In the genomic region with DNA sequence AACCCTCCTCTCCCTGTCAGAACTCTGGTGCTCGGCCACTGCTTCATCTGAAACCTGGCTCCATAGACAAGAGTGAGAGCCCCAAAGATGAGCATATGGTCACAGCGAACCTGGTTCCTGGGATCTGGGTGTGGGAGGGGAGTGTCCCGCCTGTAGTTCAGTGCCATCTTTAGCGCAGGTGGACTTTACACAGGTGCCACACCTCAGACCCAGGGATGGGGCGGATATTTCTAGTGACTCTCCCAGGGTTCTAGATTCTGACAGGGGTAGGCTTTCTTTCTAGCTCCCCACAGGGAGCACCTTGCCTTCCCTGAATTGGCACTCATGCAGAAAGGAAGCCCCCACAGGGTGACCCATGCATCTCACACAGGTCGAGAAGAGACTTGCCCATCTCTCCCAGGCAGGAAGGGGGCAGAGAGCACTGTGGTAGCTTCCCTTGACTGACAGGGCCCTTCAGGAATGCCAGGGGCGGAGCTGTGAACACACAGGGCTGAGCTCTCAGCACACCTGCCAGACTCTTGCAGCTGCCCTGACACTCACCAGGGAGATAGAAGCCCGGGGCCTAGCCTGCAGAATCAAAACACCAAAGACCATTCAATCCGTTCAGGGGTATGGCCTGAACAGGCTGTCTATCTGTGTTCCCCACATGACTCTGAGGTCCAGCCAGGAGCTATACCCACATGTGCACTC, we compare ENCODE assay signal across 21 mouse cellular contexts. TPM values are rescaled to one million over a fixed set of nuclear protein-coding genes. Genes with fewer than 3 reads are reported as not detected.
DNase-seq lines count a peak whose midpoint lies in the region; ATAC-seq lines count a peak whose summit lies in the region.
"Had no signal": no experiment of that assay in that cellular context is flagged by ENCODE, and none has a peak within 500 bp of the region (broad histone marks: within the 10 kb centered on the region; RNA-seq: fewer than 3 reads in every experiment).

No protein-coding gene starts in this region.

- 0 out of 2 replicates have a peak, but pooled peaks cover 3% of the 10 kb centered on the region for H3K27me3 ChIP-seq in kidney, embryonic 14.5 days (ENCODE audit: control insufficient read depth, insufficient read depth, low read length)
- peaks cover 22% of the 10 kb centered on the region; the same call in 1 of the 2 replicates for H3K27me3 ChIP-seq in embryonic facial prominence, embryonic 13.5 days
- H3K27me3 ChIP-seq in midbrain, embryonic 10.5 days (ENCODE audit: low read depth, poor library complexity, severe bottlenecking), result peaks cover 84% of the 10 kb centered on the region
- H3K27me3 ChIP-seq: Patski had no signal

- no peak overlapping the region for H3K4me2 ChIP-seq in kidney, embryonic 14.5 days (replicated peaks; ENCODE audit: low read depth, low read length)
- H3K4me2 ChIP-seq in embryonic facial prominence, embryonic 13.5 days, result peak overlapping the region; percentile 80
- H3K4me2 ChIP-seq: heart, embryonic 11.5 days; hindbrain, embryonic 15.5 days; liver, embryonic 15.5 days; midbrain, embryonic 11.5 days had no signal

- 63% methylated on average over 9 of the region's 9 CpGs for WGBS in kidney, embryonic 14.5 days
- WGBS in embryonic facial prominence, embryonic 13.5 days, result 54% methylated on average over 9 of the region's 9 CpGs
- 62% methylated on average over 9 of the region's 9 CpGs for WGBS in midbrain, embryonic 10.5 days

- H3K27ac ChIP-seq in kidney, embryonic 14.5 days (ENCODE audit: low read depth, low read length), result no peak overlapping the region
- 0 out of 2 replicates have a peak overlapping the region, but pooled peaks have one; percentile 12 for H3K27ac ChIP-seq in embryonic facial prominence, embryonic 13.5 days
- no peak overlapping the region for H3K27ac ChIP-seq in midbrain, embryonic 10.5 days (replicated peaks)
- H3K27ac ChIP-seq: hindbrain, embryonic 15.5 days; liver, embryonic 15.5 days had no signal

- no peaks in the 10 kb centered on the region for H3K36me3 ChIP-seq in kidney, embryonic 14.5 days (ENCODE audit: control insufficient read depth, insufficient read depth, low read length)
- H3K36me3 ChIP-seq in embryonic facial prominence, embryonic 13.5 days, result peaks cover 16% of the 10 kb centered on the region
- no peaks in the 10 kb centered on the region for H3K36me3 ChIP-seq in midbrain, embryonic 10.5 days
- H3K36me3 ChIP-seq: hindbrain, embryonic 15.5 days; liver, embryonic 15.5 days had no signal

- no peaks in the 10 kb centered on the region for H3K9me3 ChIP-seq in kidney, embryonic 14.5 days (ENCODE audit: control insufficient read depth, low read length)
- no peaks in the 10 kb centered on the region for H3K9me3 ChIP-seq in embryonic facial prominence, embryonic 13.5 days
- no peaks in the 10 kb centered on the region for H3K9me3 ChIP-seq in midbrain, embryonic 10.5 days (replicated peaks)
- H3K9me3 ChIP-seq: hindbrain, embryonic 15.5 days; liver, embryonic 15.5 days had no signal

- no peak for ATAC-seq in kidney, embryonic 14.5 days (ENCODE audit: low FRiP score, low TSS enrichment)
- no peak for ATAC-seq in embryonic facial prominence, embryonic 13.5 days (ENCODE audit: insufficient number of reproducible peaks, insufficient read depth, low FRiP score, low TSS enrichment, low read depth)
- ATAC-seq: forebrain, embryonic 14.5 days; Patski had no signal

- peak; percentile 33 for DNase-seq in kidney, adult 18-20 months
- DNase-seq in 3T3-L1 (ENCODE audit: low read depth, low spot score), result peak; percentile 26
- DNase-seq in kidney, postnatal 36 days, result peak; percentile 52 to 60
- DNase-seq in ovary, postnatal 36 days (ENCODE audit: low spot score), result no peak
- no peak for DNase-seq in right cerebral cortex, postnatal 10 days (ENCODE audit: low spot score in 2 of 2)
- no peak for DNase-seq in midbrain, embryonic 10.5 days (ENCODE audit: low spot score)
- DNase-seq: B cell, adult 2 months; cerebellum, adult 9-10 months; heart, postnatal 14 days; layer of hippocampus, postnatal 36 days; lung, postnatal 4 days; thymus, postnatal 14 days had no signal

- H3K4me3 ChIP-seq in kidney, embryonic 14.5 days (ENCODE audit: low read length), result no peak overlapping the region
- no peak overlapping the region for H3K4me3 ChIP-seq in embryonic facial prominence, embryonic 13.5 days
- no peak overlapping the region for H3K4me3 ChIP-seq in midbrain, embryonic 10.5 days
- H3K4me3 ChIP-seq: hindbrain, embryonic 15.5 days; liver, embryonic 15.5 days had no signal

- H3K9ac ChIP-seq in kidney, embryonic 14.5 days (ENCODE audit: low read depth, low read length), result no peak overlapping the region
- peak overlapping the region; percentile 40 for H3K9ac ChIP-seq in embryonic facial prominence, embryonic 13.5 days
- H3K9ac ChIP-seq: hindbrain, embryonic 15.5 days; liver, embryonic 15.5 days had no signal

- peaks cover 16% of the 10 kb centered on the region for H3K4me1 ChIP-seq in kidney, embryonic 14.5 days (ENCODE audit: control insufficient read depth, insufficient read depth, low read length)
- H3K4me1 ChIP-seq in embryonic facial prominence, embryonic 13.5 days, result peaks cover 62% of the 10 kb centered on the region
- H3K4me1 ChIP-seq in midbrain, embryonic 10.5 days, result peaks cover 32% of the 10 kb centered on the region

RNA-seq across cellular contexts. Expression of a gene that starts 3.7 kb away (rescaled TPM):
- 15.5 and 22.3 TPM in 2 replicates for polyA plus RNA-seq in kidney, embryonic 14.5 days (2014; fragmentation: Nextera tagmentation; extraction: Ambion mirVana)
- polyA plus RNA-seq in embryonic facial prominence, embryonic 13.5 days (2015; fragmentation: Nextera tagmentation; extraction: Ambion mirVana), result 144 and 187 TPM in 2 replicates
- 8.7 and 14.8 TPM in 2 replicates for polyA plus RNA-seq in midbrain, embryonic 10.5 days (2016; fragmentation: Nextera tagmentation; extraction: Ambion mirVana)

RNA-seq across cellular contexts. Expression of a gene that starts 13.8 kb away (rescaled TPM):
- 0.10 and 0.12 TPM in 2 replicates for polyA plus RNA-seq in kidney, embryonic 14.5 days (2014; fragmentation: Nextera tagmentation; extraction: Ambion mirVana)
- 0.22 and 0.51 TPM in 2 replicates for polyA plus RNA-seq in embryonic facial prominence, embryonic 13.5 days (2015; fragmentation: Nextera tagmentation; extraction: Ambion mirVana)
- not detected in 2 replicates for polyA plus RNA-seq in midbrain, embryonic 10.5 days (2016; fragmentation: Nextera tagmentation; extraction: Ambion mirVana)
- polyA plus RNA-seq: heart, embryonic 11.5 days; liver, embryonic 15.5 days; midbrain, embryonic 11.5 days; stomach, embryonic 16.5 days had no signal

RNA-seq across cellular contexts. Expression of a gene that starts 41.8 kb away (rescaled TPM):
- polyA plus RNA-seq in kidney, embryonic 14.5 days (2014; fragmentation: Nextera tagmentation; extraction: Ambion mirVana), result 509 and 677 TPM in 2 replicates
- polyA plus RNA-seq in embryonic facial prominence, embryonic 13.5 days (2015; fragmentation: Nextera tagmentation; extraction: Ambion mirVana), result 459 and 517 TPM in 2 replicates
- 359 and 362 TPM in 2 replicates for polyA plus RNA-seq in midbrain, embryonic 10.5 days (2016; fragmentation: Nextera tagmentation; extraction: Ambion mirVana)

Comparison
In these comparisons a context has a peak if more than half of its experiments do, and no peak if none do; other contexts are left out.
1. DNase-seq: peak in kidney, adult 18-20 months (single experiment), 3T3-L1 (single experiment) and kidney, postnatal 36 days (2 of 2); none in ovary, postnatal 36 days (single experiment), right cerebral cortex, postnatal 10 days (0 of 2) and midbrain, embryonic 10.5 days (single experiment).